Mouse (Mus musculus) cerebellum, postnatal 4 days (tissue): ENCODE measurements around the gene Dnttip1.
A peak's percentile ranks its signal among the peaks of the same experiment; 100 is the strongest.

ENCODE experiments used
- DNase-seq, 2 experiments: peaks; one replicate each; pipeline ENCODE4 v3.0.0; 2022; ENCODE audit warnings: low spot score in 2 of 2, mixed read lengths in 1 of 2

Dnttip1 gene

GRCm38 (mm10) chr2:164754105-164754504 lies 8.3 kb downstream of the Dnttip1 start:
- DNase-seq, result no peak

GRCm38 (mm10) chr2:164754800-164755199 lies 9.0 kb downstream of the Dnttip1 start:
- no peak for DNase-seq

GRCm38 (mm10) chr2:164757841-164758240 lies 12.1 kb downstream of the Dnttip1 start:
- no peak for DNase-seq

DNA sequence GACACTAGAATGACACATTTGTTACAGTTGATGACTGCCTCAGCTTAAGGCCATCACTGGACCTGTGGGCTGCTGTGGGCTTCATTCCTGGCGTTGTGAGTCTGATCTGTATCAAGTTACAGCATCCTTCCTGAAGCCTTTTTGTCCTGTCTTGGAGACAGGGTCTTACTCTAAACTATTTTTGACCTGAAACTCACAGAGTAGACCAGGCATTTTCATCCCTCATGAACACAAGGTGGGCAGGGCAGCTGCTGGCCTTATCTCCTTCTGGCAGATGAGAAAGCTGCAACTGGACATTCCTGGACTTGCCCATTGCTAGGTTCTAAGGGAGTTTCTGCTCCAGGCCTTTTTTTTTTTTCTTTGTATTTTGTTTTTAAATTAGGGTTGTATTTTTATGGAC lies 12.9 kb downstream of the Dnttip1 start:
- DNase-seq, result no peak

DNA sequence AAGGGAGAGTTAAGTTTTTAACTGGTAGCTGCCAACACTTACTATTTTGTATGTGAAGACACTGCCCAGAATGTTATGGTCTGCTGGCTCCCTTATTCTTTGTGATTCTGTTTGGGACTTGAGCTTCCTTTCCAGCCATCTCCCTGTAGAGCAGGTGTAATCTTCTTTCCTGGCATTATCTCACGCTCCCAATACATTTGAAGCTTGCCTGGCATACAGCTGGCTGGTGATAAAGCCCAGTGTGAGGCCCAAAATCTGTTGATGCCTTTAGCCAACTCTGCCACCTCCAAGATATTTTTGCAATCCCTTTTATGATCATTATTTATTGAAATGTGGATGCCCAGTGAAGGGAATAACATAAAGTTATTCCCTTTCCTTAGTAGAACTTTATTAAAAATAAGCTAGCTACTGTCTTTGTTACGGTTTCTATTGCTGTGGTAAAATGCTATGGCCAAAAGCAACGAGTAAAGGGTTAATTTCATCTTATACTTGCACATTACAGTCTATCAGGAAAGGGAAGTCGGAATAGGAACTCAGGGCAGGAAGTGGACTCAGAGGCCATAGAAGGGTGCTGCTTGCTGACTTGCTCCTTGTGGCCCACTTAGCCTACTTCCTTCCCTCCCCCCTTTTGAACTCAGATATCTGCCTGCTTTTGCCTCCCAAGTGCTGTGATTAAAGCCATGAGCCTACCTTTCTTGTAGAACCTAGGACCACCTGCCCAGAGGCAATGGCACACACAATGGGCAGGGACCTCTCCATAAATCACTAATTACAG lies 14.5 kb downstream of the Dnttip1 start:
- DNase-seq, result no peak

- DNase-seq, result no peak
These were observed 15.7 kb downstream of the Dnttip1 start for GRCm38 (mm10) chr2:164761502-164761901.

- DNase-seq, result no peak
These were observed 16.2 kb downstream of the Dnttip1 start for GRCm38 (mm10) chr2:164761971-164762370.

DNA sequence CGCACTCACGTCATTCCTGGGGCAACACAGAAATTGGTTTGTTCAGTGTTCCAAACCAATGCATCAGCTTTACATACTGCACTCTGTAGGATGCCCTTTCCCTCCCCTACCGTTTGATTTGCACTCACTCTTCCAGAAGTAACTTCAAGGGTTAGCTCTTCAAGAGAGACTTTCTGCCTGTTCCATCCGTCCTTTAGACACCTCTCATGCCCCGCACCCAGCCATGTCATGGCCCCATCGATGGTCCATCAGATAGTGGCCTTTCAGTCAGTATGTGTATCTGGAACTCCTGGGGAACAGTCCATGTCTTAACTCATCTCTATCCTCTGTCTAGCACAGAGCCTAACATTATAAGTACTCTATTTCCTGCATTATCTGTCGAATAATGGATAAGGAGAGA lies 16.8 kb downstream of the Dnttip1 start:
- no peak for DNase-seq

DNA sequence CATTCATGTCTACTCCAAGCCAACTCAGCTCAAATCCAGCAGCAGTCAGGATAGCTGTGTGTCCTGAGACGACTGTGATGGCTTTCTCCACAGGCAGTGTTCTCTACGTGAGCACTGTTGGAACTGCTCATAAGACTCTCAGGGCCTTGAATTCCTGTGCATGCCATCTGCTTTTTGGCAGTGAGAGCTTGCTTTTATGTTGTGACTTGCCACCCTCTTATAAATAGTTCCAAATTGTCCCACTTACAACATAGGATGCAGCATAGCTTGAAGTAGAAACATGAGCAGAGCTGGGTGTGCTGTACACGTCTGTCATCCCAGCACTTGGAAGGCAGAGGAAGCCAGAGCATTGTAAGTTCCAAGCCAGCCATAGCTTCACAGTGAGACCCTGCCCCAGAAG lies 20.1 kb downstream of the Dnttip1 start:
- no peak for DNase-seq

DNA sequence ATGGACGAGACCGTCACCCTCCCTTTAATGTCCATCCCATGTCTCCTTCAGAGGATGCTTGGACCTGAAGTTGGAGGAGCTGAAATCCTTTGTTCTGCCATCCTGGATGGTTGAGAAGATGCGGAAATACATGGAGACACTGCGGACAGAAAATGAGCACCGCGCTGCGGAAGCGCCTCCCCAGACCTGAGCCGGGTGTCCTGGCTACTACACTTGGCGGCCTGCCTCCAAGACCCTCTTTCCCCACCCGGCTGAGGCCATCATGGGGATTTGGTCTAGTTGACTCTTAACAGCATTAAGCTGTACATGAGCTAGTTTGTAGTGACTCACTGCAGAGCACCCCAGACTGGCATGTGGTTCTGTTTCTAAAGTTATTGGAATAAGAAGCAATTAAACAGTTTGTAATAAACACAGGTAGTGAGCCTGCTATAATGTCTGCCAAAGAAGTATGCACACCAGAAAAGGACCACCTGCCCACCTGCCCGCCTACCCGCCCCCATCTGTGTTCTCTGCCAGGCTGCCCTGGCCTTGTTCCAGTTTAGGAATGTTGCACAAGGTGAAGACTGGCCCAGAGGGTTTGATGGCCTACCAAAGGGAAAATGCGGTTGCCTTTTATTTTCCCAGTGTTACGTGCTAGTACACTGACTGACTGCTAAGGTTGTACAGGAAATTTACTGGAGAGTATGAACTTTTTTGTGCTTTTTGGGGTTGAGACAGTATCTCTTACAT lies 22.2 kb downstream of the Dnttip1 start:
- peak in 1 of 2 experiments; percentile 44 for DNase-seq

DNA sequence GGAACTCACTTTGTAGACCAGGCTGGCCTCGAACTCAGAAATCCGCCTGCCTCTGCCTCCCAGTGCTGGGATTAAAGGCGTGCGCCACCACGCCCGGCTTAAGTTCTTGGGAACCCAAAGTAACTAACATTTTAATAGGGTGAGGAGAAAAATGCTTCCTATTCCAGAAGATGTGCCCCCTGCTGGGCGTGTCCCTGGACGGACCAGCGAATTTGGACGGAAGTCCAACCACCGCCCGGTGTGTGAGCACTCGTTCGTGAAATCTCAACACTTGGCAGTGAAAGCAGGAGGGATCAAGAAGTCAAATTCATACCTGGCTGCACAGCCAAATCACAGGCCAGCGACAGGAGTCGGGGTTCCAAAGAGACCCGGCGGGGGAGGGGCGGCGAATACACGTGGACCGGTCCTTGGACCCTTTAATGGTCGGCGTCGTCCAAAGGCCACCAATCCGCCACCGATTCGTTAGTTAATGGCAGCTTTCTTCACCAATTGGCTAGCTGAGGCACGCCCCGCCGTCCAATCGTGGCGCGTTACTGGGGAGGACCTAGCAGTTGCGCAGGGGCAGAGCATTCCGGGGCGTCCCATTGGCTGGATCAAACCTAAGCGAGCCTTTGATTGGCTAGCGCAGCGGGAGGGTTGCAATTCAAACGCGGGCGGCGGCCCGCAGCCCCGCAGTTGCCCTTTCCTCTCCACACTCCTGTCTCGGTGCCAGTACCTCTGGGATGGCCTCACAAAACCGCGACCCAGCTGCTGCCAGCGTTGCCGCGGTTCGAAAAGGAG lies 23.7 kb downstream of the Dnttip1 start, which contains the start of gene Ube2c:
Gene Ube2c (plus strand): TSS at position 641 of the 780 bp plus-strand sequence.
- peak; percentile 96 to 98 for DNase-seq

DNA sequence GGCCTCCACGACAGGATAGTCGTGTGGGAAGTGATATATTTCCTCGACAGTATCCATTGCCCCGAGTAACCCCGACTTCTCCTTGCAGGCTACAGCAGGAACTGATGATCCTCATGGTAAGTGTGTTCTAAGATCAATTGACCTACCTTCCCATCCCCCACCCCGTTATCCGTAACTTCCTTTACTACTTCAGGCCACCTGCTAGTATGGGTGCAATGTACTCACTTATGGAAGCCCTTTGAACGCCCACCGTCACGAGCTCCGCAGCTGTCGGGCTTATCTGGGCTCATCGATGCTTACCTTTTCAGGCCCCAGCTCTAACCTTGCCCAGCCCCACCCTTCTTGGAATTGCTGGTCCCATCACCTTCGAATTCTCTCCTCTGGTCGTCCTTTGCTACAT lies 24.5 kb downstream of the Dnttip1 start:
- no peak for DNase-seq

GRCm38 (mm10) chr2:164771123-164771522 lies 25.3 kb downstream of the Dnttip1 start:
- no peak for DNase-seq

DNA sequence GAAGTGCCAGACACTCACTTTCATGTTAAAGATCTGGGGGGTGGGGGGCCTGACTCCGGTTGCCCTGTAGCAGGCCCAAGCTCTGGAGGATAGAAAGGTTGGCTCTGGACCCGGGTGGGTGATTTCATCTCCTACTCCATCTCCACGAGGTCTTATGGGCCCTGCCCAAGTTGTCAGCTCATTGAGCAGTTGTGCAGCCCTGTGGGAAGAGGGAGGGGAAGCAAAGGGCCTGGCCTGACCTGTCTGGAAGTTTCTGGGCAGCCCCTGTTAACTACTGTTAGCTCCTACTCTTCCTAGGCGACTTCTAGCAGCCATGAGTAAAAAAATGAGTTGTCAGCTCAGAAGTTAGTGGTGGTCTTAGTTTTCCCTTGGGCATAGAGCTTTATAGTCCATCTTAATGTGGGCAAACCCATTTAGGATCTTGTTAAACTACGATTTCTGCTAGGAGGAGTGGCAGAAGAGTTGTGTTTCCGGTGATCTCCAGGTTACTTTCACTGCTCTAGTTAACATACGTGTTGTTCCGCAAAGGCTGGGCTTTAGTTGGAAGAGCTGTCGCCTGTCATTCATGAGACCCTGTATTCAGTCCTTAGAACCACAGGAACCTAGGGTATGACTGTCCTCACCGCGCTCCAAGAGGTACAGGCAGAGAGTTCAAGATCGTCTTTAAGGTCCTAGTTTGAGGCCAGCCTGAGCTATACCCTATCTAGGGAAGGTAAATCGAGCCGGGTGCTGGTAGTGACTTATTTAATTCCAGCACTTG lies 27.6 kb downstream of the Dnttip1 start:
- no peak for DNase-seq

DNA sequence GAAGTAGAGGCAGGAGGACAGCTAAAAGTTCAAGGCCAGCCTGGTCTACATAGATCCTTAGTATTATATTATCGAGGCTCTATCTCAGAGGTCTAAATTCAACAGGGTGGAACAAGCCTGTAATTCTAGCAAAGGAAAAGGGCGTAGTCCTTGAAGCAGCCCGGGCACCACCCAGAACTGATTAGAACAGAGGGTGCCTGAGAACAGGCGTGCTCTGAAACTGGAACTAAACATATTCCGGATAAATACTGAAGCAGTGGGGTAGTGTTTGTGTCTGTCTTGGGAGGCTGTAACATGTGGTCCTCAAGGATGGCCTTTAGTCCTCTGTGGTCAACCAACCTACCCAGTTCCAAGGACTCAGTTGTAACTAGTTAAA lies 28.2 kb downstream of the Dnttip1 start:
- DNase-seq, result no peak

DNA sequence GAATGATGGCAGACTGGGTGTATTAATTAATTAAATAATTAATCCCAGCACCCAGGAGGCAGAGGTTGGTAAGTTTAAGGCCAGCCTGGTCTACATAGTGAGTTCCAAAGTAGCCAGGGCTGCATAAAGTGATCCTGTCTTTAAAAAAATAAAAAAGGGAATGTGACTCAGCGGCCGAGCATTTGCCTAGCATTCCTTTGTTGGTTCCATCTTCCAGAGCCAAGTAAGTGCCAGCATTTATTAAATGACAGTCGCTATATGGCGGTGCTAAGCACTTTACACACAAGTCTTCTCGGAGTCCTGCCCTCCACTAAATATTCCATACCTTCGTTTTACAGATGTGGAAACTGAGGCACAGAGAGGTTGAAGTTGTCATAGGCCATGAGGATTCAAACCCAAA lies 30.3 kb downstream of the Dnttip1 start:
- no peak for DNase-seq

DNA sequence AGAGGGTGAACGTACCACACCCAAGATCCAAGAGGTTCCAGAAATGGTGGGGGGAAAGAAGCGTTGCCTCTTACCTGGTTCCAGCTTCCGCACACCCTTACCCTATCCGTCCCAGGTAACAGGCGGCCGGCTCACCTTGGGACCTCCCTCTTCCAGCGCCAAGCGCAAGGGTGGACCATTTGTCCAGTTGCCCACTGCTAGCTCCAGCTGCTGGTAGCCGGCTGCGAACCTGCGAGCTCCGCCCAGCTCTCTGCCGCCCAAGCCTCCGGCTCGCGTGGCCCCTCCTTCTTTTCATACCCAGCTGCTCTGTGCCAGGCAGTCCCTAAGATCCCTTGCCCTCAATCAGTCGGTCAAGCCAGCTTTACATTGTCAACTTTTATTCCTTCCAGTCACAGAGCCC lies 31.0 kb downstream of the Dnttip1 start:
- no peak for DNase-seq

GRCm38 (mm10) chr2:164777246-164778014 lies 31.6 kb downstream of the Dnttip1 start:
- DNase-seq, result no peak

- no peak for DNase-seq
These were observed 32.2 kb downstream of the Dnttip1 start for GRCm38 (mm10) chr2:164778015-164778287.

DNA sequence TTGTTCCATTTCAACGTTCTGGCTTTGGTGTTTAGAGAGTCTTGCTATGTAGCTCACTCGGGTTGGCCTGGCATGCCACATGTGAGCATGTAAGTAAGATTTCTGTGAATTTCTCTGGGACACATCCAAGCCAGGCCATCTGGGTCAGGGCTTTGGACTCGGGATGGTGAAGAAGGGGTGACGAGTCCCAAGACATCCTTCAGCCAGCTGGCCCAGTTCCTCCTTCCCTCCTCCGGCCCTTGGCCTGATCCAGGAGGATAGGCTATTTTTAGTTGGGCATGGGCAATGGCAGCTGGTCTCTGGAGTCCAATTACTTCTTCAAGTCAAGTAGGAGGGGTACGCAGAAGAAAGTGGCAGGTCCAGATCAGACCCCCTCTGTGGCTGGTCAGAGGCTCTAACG lies 33.0 kb downstream of the Dnttip1 start:
- no peak for DNase-seq

- DNase-seq, result no peak
These were observed 33.8 kb downstream of the Dnttip1 start, which contains the start of gene Tnnc2 for GRCm38 (mm10) chr2:164779481-164780086. Tnnc2 (minus strand) TSS chr2:164779967.
